Mouse (Mus musculus) erythroid progenitor cell, adult 5-6 weeks (primary cell): ENCODE measurements around the gene Clec16a. TPM values are rescaled to one million over a fixed set of nuclear protein-coding genes. Genes with fewer than 3 reads are reported as not detected.

Experiments used
- total RNA-seq, 2 experiments: library from RNA; stranded (forward) in 1 of 2; stranded (reverse) in 1 of 2; fragments of 150-400 nt in 1 of 2; fragments of 186-747, 209-891 nt in 1 of 2; gene quantifications; 2 replicates each; pipeline versions ENCODE4 v1.2.3 to v1.2.4; 2015 to 2017; ENCODE audit warnings: low replicate concordance in 2 of 2

Clec16a gene
- total RNA-seq, 2 experiments from 2014 or later = 5.4 to 6.7 TPM

Other genes with a start within 250 kb of the Clec16a start
- gene Emp2, start 231.4 kb upstream of the Clec16a start, total RNA-seq (2015; ENCODE audit: low replicate concordance) = 0.72 TPM in 1 of 2 replicates, not detected in the other
- not detected in 2 replicates for gene Emp2, start 231.4 kb upstream of the Clec16a start, total RNA-seq (2017; ENCODE audit: low replicate concordance)
- 0.84 TPM in 1 of 2 replicates, not detected in the other for gene Tekt5, start 149.8 kb upstream of the Clec16a start, total RNA-seq (2015; ENCODE audit: low replicate concordance)
- not detected in 2 replicates for gene Tekt5, start 149.8 kb upstream of the Clec16a start, total RNA-seq (2017; ENCODE audit: low replicate concordance)
- gene Nubp1, start 133.4 kb upstream of the Clec16a start, total RNA-seq (2015; ENCODE audit: low replicate concordance) = 12.6 and 21.4 TPM in 2 replicates
- 11.4 and 20.5 TPM in 2 replicates for gene Nubp1, start 133.4 kb upstream of the Clec16a start, total RNA-seq (2017; ENCODE audit: low replicate concordance)
- gene Tvp23a, start 98.0 kb upstream of the Clec16a start, total RNA-seq (2015; ENCODE audit: low replicate concordance) = not detected in 2 replicates
- not detected in 2 replicates for gene Tvp23a, start 98.0 kb upstream of the Clec16a start, total RNA-seq (2017; ENCODE audit: low replicate concordance)
- gene Ciita, start 65.3 kb upstream of the Clec16a start, total RNA-seq (2015; ENCODE audit: low replicate concordance) = 0.36 and 0.84 TPM in 2 replicates
- 0.26 and 0.30 TPM in 2 replicates for gene Ciita, start 65.3 kb upstream of the Clec16a start, total RNA-seq (2017; ENCODE audit: low replicate concordance)
- gene Dexi, start 2.3 kb upstream of the Clec16a start, total RNA-seq (2015; ENCODE audit: low replicate concordance) = 2.2 and 5.4 TPM in 2 replicates
- 1.8 TPM in 1 of 2 replicates, not detected in the other for gene Dexi, start 2.3 kb upstream of the Clec16a start, total RNA-seq (2017; ENCODE audit: low replicate concordance)
- 0.72 TPM in 1 of 2 replicates, not detected in the other for gene Socs1, start 240.2 kb downstream of the Clec16a start, total RNA-seq (2015; ENCODE audit: low replicate concordance)
- 0.08 and 1.0 TPM in 2 replicates for gene Socs1, start 240.2 kb downstream of the Clec16a start, total RNA-seq (2017; ENCODE audit: low replicate concordance)
- not detected in 2 replicates for gene Tnp2, start 243.3 kb downstream of the Clec16a start, total RNA-seq (2015; ENCODE audit: low replicate concordance)
- not detected in 2 replicates for gene Tnp2, start 243.3 kb downstream of the Clec16a start, total RNA-seq (2017; ENCODE audit: low replicate concordance)
- gene Prm3, start 245.6 kb downstream of the Clec16a start, total RNA-seq (2015; ENCODE audit: low replicate concordance) = not detected in 2 replicates
- gene Prm3, start 245.6 kb downstream of the Clec16a start, total RNA-seq (2017; ENCODE audit: low replicate concordance) = not detected in 2 replicates